Mouse (Mus musculus): ENCODE data around the gene Chrm1.

DNA sequence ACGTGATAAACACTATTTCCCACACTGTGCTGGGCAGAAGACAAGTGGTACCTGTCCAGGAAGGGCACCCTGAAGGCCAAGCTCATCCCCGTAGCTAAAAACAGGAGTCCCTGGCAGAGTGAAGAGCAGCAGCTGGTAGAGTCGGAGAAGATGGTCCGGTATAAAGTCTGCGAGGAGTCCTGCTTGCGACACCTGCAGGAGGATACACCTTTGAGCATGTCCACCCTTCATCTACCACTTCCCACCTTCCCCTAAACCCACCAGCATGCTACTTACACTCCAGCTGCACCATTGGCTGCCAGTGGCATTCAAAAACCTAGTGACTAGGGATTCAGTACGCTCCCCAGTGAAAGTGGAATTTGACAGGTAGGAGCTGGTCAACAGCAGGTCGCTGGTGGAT, 45.4 kb downstream of the Chrm1 start:
- TF ChIP-seq CTCF (IDR thresholded peaks at IDR 0.05; ENCODE audit: control insufficient read depth, insufficient read depth, low read length) (no peak), POLR2A (IDR thresholded peaks at IDR 0.05; ENCODE audit: borderline replicate concordance, control insufficient read depth, low read depth, low read length) (no peak)
